Mouse (Mus musculus): ENCODE measurements around the gene Tpd52l1. TPM values are rescaled to one million over a fixed set of nuclear protein-coding genes. Genes with fewer than 3 reads are reported as not detected.
A peak's percentile ranks its signal among the peaks of the same experiment; 100 is the strongest.
"Not testable (repeated sequence)": the region's sequence is repeated elsewhere in the genome, so short reads cannot be mapped to it uniquely, and the experiment has no call there.

Tpd52l1 gene
- polyA plus RNA-seq, 1 experiment from 2014 or later: 2.7 TPM

GRCm38 (mm10) chr10:31436047-31436446 is 9.7 kb downstream of the Tpd52l1 start:
- CTCF ChIA-PET: no interaction called here
- no peaks in the 10 kb centered on the region for H3K27me3 ChIP-seq
- in situ Hi-C loops (cut with MboI; ENCODE audit: low pct_unique_long_range_greater_than_20kb): no loop called here
- POLR2A ChIA-PET: no interaction called here
- ATAC-seq: no peak
- TF ChIP-seq CTCF (IDR thresholded peaks at IDR 0.05): no peak
- no peak for DNase-seq (ENCODE audit: low read depth, low spot score)

- in situ Hi-C loops (cut with MboI; ENCODE audit: low pct_unique_long_range_greater_than_20kb): no loop called here
- CTCF ChIA-PET: no interaction called here
- ATAC-seq (no peak), DNase-seq (ENCODE audit: low read depth, low spot score) (no peak)
- POLR2A ChIA-PET: no interaction called here
- peaks cover 3% of the 10 kb centered on the region for H3K27me3 ChIP-seq
- no peak for TF ChIP-seq CTCF (IDR thresholded peaks at IDR 0.05)
These were observed 27.8 kb downstream of the Tpd52l1 start for GRCm38 (mm10) chr10:31417956-31418355.

GRCm38 (mm10) chr10:31392990-31393389 is 52.8 kb downstream of the Tpd52l1 start:
- DNase-seq (ENCODE audit: low read depth, low spot score): no peak
- H3K27me3 ChIP-seq: no peaks in the 10 kb centered on the region
- in situ Hi-C loops (cut with MboI; ENCODE audit: low pct_unique_long_range_greater_than_20kb): no loop called here
- CTCF ChIA-PET: no interaction called here
- no peak for ATAC-seq
- POLR2A ChIA-PET: no interaction called here
- TF ChIP-seq CTCF (IDR thresholded peaks at IDR 0.05): no peak

GRCm38 (mm10) chr10:31390777-31391395 is 54.9 kb downstream of the Tpd52l1 start:
- H3K27me3 ChIP-seq: no peaks in the 10 kb centered on the region
- in situ Hi-C loops (cut with MboI; ENCODE audit: low pct_unique_long_range_greater_than_20kb): no loop called here
- ATAC-seq (no peak), DNase-seq (ENCODE audit: low read depth, low spot score) (no peak)
- TF ChIP-seq CTCF (IDR thresholded peaks at IDR 0.05): no peak
- ChIA-PET CTCF (interaction anchor here (0.8 kb wide), 1 partner anchor 20 kb away, joined by 3 read pairs; no protein-coding TSS in a partner anchor), POLR2A (no interaction called here)

- ATAC-seq; CTCF ChIA-PET; H3K27me3 ChIP-seq; in situ Hi-C loops (cut with MboI; ENCODE audit: low pct_unique_long_range_greater_than_20kb); DNase-seq (ENCODE audit: low read depth, low spot score); POLR2A ChIA-PET: not testable (repeated sequence)
These were observed 57.2 kb downstream of the Tpd52l1 start for GRCm38 (mm10) chr10:31388566-31388965.

- DNase-seq (ENCODE audit: low read depth, low spot score); POLR2A ChIA-PET: not testable (repeated sequence)
These were observed 75.6 kb downstream of the Tpd52l1 start for GRCm38 (mm10) chr10:31370200-31370599.

GRCm38 (mm10) chr10:31359749-31360148 is 86.0 kb downstream of the Tpd52l1 start:
- no peak for TF ChIP-seq CTCF (IDR thresholded peaks at IDR 0.05)
- DNase-seq (ENCODE audit: low read depth, low spot score): no peak
- ATAC-seq: no peak
- no peaks in the 10 kb centered on the region for H3K27me3 ChIP-seq
- CTCF ChIA-PET: no interaction called here
- POLR2A ChIA-PET: no interaction called here
- in situ Hi-C loops (cut with MboI; ENCODE audit: low pct_unique_long_range_greater_than_20kb): no loop called here

More at GRCm38 (mm10) chr10:31370200-31370599, 75.6 kb downstream of the Tpd52l1 start:
- TF ChIP-seq CTCF (IDR thresholded peaks at IDR 0.05): peak; percentile 41
- in situ Hi-C loops (cut with MboI; ENCODE audit: low pct_unique_long_range_greater_than_20kb); H3K27me3 ChIP-seq; ATAC-seq; CTCF ChIA-PET: not testable (repeated sequence)

- TF ChIP-seq CTCF (IDR thresholded peaks at IDR 0.05): no peak
- CTCF ChIA-PET: no interaction called here
- DNase-seq (ENCODE audit: low read depth, low spot score) (no peak), ATAC-seq (no peak)
- POLR2A ChIA-PET: no interaction called here
- H3K27me3 ChIP-seq: no peaks in the 10 kb centered on the region
- in situ Hi-C loops (cut with MboI; ENCODE audit: low pct_unique_long_range_greater_than_20kb): no loop called here
These were observed 90.8 kb downstream of the Tpd52l1 start for GRCm38 (mm10) chr10:31354886-31355461.

GRCm38 (mm10) chr10:31354141-31354540 is 91.6 kb downstream of the Tpd52l1 start:
- no peak for TF ChIP-seq CTCF (IDR thresholded peaks at IDR 0.05)
- ATAC-seq: no peak
- H3K27me3 ChIP-seq: no peaks in the 10 kb centered on the region
- no peak for DNase-seq (ENCODE audit: low read depth, low spot score)
- ChIA-PET POLR2A (no interaction called here), CTCF (no interaction called here)
- in situ Hi-C loops (cut with MboI; ENCODE audit: low pct_unique_long_range_greater_than_20kb): no loop called here

GRCm38 (mm10) chr10:31352845-31353427 is 92.8 kb downstream of the Tpd52l1 start:
- ATAC-seq: no peak
- in situ Hi-C loops (cut with MboI; ENCODE audit: low pct_unique_long_range_greater_than_20kb): no loop called here
- DNase-seq (ENCODE audit: low read depth, low spot score): no peak
- ChIA-PET CTCF (no interaction called here), POLR2A (no interaction called here)
- no peak for TF ChIP-seq CTCF (IDR thresholded peaks at IDR 0.05)
- H3K27me3 ChIP-seq: no peaks in the 10 kb centered on the region

- POLR2A ChIA-PET: no interaction called here
- TF ChIP-seq CTCF (IDR thresholded peaks at IDR 0.05): no peak
- H3K27me3 ChIP-seq: no peaks in the 10 kb centered on the region
- no peak for DNase-seq (ENCODE audit: low read depth, low spot score)
- CTCF ChIA-PET: no interaction called here
- no peak for ATAC-seq
- in situ Hi-C loops (cut with MboI; ENCODE audit: low pct_unique_long_range_greater_than_20kb): no loop called here
These were observed 94.7 kb downstream of the Tpd52l1 start for GRCm38 (mm10) chr10:31351056-31351455.
